Mouse (Mus musculus) gastrocnemius, postnatal 25 days (tissue): ENCODE results near the gene Esyt2. TPM values are rescaled to one million over a fixed set of nuclear protein-coding genes. Genes with fewer than 3 reads are reported as not detected.
"Not testable (repeated sequence)": the region's sequence is repeated elsewhere in the genome, so short reads cannot be mapped to it uniquely, and the experiment has no call there.

Source experiments
- DNase-seq: peaks from one replicate; pipeline ENCODE4 v3.0.0; 2022
- long read RNA-seq, 2 experiments: library from polyadenylated mRNA; stranded (forward); transcript quantifications; one replicate each; pipeline ENCODE4 v2.0.0; 2021
- total RNA-seq, 2 experiments: library from RNA; stranded (reverse); gene quantifications; 1 replicate in 1 of 2; 2 replicates in 1 of 2; pipeline ENCODE4 v1.2.3; 2021

Gene Esyt2
- 10 to 100 TPM; 18.0 to 20.4 TPM for total RNA-seq
- long read RNA-seq, experiment 1, partial matches to known transcripts: 0 of 3 reads
- long read RNA-seq, experiment 1, other reads (novel, unspliced or antisense): 3 of 3 reads
- long read RNA-seq, experiment 2, full-length matches to known transcripts: 6 of 13 reads
- long read RNA-seq, experiment 2, partial matches to known transcripts: 2 of 13 reads
- long read RNA-seq, experiment 2, other reads (novel, unspliced or antisense): 5 of 13 reads

GRCm38 (mm10) chr12:116280653-116281364 is at the start of gene Esyt2:
TSS of gene Esyt2 (plus strand) at chr12:116281196.
- peak; percentile 99 for DNase-seq

- DNase-seq: peak; percentile 80
Measured at GRCm38 (mm10) chr12:116231612-116232011, 49.4 kb upstream of the Esyt2 start.

DNA sequence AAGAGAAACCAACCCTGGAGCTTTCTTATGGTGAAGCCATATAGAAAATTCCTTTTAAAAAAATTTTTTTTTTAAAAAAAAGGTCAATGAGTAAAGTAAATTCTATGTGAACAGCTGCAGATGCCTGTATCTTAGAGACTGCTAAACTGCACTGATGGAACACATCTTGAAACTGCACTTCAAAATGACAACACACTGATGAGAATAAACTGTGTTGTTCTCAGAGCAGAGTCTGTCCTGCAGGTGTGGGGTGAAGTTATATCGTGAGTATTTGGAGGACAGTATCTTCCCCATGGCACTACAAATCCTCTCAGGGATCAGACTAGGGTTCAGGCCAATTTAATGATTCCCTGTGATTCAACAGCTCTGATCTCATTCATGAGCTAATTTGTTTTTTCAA is 48.9 kb upstream of the Esyt2 start:
- DNase-seq: no peak

DNA sequence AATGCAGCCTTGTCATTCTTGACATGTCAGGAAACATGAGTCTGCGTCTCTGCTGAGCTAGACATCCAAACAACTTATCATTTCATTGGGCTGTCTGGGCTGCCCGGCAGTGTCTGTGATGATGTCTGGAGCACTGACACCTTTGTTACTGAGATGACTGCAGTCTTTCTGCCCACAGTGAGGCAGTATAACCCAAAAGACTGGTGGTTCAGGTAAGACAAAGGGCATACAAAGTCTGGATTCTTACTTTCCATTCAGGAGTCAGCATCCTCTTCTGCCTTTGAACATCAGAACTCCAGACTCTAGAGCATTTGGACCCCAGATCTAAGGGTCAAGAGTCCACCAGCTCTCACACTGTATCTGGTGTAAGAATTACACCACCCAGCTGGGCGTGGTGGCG is 45.6 kb upstream of the Esyt2 start:
- DNase-seq: no peak

- no peak for DNase-seq
Measured at GRCm38 (mm10) chr12:116236658-116237057, 44.3 kb upstream of the Esyt2 start.

GRCm38 (mm10) chr12:116238370-116238769 is 42.6 kb upstream of the Esyt2 start:
- no peak for DNase-seq

DNA sequence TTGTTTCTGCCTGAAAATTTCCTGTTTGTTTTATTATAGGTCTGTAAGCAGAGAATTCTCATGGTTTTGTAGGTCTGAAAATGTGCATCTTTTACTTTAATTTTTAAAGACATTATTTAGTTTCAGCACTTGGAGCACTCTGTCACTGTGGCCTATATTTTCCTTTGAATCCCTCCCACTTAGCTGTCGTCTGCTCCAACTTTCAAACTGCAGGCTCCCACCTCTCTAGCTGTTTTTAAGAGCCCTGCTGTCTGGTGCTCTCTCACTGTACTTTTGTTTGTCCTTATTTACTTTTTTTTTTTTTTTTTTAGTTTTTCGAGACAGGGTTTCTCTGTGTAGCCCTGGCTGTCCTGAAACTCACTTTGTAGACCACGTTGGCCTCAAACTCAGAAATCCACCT is 42.2 kb upstream of the Esyt2 start:
- no peak for DNase-seq

DNA sequence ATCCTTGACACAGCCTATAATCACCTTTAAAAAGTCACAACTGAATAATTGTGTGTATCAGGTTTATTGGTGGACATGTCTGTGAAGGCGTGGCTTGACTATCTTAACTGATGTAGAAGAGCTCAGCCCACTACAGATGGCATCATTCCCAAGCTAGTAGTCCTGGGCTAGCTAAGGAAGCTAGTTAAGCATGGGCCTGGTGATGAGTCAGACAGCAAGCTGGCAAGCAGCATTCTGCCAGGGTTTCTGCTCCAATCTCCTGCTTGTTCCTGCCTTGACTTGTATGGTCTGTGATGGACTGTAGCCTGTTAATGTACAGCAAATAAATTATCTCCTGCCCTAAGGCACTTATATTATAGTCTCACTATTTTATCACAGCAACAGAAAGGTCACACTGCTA is 36.4 kb upstream of the Esyt2 start:
- no peak for DNase-seq

- DNase-seq: no peak
Measured at GRCm38 (mm10) chr12:116254652-116255051, 26.3 kb upstream of the Esyt2 start.

DNA sequence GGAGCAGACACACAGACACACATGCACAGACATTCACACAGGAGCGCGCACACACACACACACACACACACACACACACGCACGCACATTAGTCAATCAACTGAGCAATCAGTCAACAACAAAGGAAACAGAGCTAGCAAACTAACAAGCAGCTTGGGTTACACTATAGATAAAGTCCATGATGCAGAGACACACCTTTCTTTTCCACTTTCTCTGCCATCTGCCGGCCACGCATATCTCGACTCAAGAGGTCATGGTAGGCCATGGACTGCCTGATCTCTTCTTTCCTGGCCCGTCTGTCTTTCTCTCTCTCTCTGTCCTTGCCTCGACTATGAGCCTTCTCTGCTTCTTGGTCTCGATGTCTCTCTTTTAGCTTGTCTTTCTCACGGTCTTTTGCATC is 25.4 kb upstream of the Esyt2 start:
- no peak for DNase-seq

GRCm38 (mm10) chr12:116258321-116258720 is 22.7 kb upstream of the Esyt2 start:
- no peak for DNase-seq

- DNase-seq: peak; percentile 87
Measured at GRCm38 (mm10) chr12:116262555-116263341, 18.2 kb upstream of the Esyt2 start, which contains the start of gene Wdr60. TSS of gene Wdr60 (minus strand) at chr12:116263022.

GRCm38 (mm10) chr12:116264756-116265155 is 16.2 kb upstream of the Esyt2 start:
- DNase-seq: no peak

DNA sequence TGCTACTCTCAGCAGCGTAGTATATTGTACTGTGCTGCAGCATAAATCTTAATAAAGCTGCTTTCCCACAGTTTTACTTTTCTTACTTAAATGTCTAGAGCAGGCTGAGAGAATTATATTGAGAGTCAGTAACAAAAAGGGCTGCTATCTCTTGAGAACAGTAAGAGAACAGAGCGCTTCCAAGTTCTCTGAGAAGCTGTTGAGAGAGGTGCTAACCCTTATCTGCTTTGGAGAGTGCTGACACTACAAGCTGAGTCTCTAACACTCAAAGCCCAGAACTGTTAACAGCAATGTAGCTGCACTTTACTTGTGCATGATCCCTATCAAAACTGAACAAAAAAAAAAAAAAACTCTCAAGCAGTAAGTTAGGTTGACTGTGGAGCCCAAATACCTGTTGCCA is 15.7 kb upstream of the Esyt2 start:
- no peak for DNase-seq

GRCm38 (mm10) chr12:116269450-116269849 is 11.5 kb upstream of the Esyt2 start:
- no peak for DNase-seq

GRCm38 (mm10) chr12:116270538-116270937 is 10.5 kb upstream of the Esyt2 start:
- no peak for DNase-seq

DNA sequence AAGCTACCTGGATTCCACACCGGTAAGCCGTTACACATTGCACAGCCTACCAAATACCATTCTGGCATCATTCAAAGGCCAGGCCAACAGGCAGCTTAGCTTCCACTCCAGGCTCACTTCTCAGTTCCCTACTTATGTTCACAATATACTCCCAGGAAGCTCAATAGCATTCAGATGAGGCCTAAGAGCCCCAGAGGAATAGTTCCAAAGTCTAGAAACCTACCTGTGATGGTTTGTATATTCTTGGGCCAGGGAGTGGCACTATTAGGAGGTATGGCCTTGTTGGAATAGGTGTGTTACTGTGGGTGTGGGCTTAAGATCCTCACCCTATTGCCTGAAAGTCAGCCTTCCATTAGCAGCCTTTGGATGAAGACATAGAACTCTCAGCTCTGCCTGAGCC is 9.9 kb upstream of the Esyt2 start:
- no peak for DNase-seq

- DNase-seq: no peak
Measured at GRCm38 (mm10) chr12:116273733-116274132, 7.3 kb upstream of the Esyt2 start.

- DNase-seq: not testable (repeated sequence)
Measured at GRCm38 (mm10) chr12:116275086-116275485, 5.9 kb upstream of the Esyt2 start, which contains the start of gene Gm11027. TSS of gene Gm11027 (plus strand) at chr12:116275386.

DNA sequence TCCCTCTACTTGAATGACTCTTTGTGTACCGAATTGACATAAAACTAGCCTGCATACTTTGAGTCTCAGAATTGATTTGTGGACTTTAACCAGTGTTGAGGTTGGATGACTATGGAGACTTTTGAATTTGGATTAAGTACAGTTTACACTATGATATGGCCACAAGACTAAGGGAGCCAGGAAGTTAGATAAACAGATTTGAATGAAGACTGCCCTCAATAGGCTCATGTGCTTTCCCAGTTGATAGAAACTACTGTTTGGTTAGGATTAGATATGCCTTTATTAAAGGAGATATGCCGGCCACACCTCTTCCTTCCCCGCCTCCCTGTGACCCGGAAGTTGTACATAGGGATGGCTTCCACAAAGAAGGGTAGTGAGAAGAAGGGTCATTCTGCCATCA is 5.4 kb upstream of the Esyt2 start:
- no peak for DNase-seq

DNA sequence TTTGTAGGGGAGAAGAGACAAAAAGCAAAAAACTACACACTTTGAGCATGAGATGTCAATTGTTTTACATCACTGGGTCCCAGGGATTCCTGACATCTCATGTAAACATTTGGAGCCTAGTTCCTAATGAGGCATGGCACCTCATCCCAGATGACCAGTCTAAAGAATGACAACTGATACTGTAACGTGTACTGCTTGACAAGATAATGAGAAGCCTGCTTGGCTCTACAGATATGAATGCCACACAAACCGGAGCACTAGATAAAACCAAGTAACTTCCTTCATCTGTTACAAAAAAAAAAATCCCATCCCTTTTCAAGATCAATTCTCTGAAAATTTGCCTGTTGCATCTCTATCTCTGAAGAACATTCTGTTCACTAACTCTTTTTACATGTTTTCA is 4.0 kb upstream of the Esyt2 start:
- no peak for DNase-seq

DNA sequence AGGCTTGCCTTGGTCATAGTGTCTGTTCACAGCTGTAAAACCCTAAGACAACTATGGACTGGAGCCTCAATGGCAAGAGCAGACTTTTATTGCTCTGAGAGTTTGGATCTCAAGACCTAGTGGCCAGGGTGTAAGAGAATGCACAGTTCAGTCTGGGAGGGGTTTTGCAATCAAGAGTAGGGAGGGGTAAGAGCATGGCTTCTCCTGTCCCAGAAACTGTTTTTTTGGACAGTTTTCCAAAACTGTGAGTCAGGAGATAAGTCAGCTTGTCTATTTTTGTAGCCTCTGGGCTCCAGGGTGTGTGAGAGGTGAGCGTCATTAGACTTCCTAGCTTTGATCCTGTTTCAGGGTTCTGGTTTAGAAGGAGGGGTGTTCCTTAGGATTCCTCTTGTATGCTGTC is 2.5 kb upstream of the Esyt2 start:
- DNase-seq: no peak

- no peak for DNase-seq
Measured at GRCm38 (mm10) chr12:116279181-116279580, 1.8 kb upstream of the Esyt2 start.
